Mouse (Mus musculus): ENCODE results near the gene Gm11568.
"Not testable (repeated sequence)": the region's sequence is repeated elsewhere in the genome, so short reads cannot be mapped to it uniquely, and the experiment has no call there.

Gm11568 gene

GRCm38 (mm10) chr11:99857617-99858016 is at the start of gene Gm11568:
Gm11568 (plus strand) TSS chr11:99857917.
- DNase-seq (ENCODE audit: low spot score) = no peak

GRCm38 (mm10) chr11:99809792-99810191 is 47.9 kb upstream of the Gm11568 start, which contains the start of gene Krtap4-13:
Krtap4-13 (minus strand) TSS chr11:99809892.
- DNase-seq (ENCODE audit: low spot score) = not testable (repeated sequence)

GRCm38 (mm10) chr11:99815566-99815965 is 42.2 kb upstream of the Gm11568 start, which contains the start of gene Gm11564:
Gm11564 (minus strand) TSS chr11:99815666.
- not testable (repeated sequence) for DNase-seq (ENCODE audit: low spot score)

GRCm38 (mm10) chr11:99837966-99838365 is 19.8 kb upstream of the Gm11568 start, which contains the start of gene 2300003K06Rik:
2300003K06Rik (minus strand) TSS chr11:99838066.
- no peak for DNase-seq (ENCODE audit: low spot score)

- DNase-seq (ENCODE audit: low spot score) = no peak
Observed at GRCm38 (mm10) chr11:99842185-99842584, 15.5 kb upstream of the Gm11568 start.

GRCm38 (mm10) chr11:99846746-99847145 is 11.0 kb upstream of the Gm11568 start:
- no peak for DNase-seq (ENCODE audit: low spot score)

- DNase-seq (ENCODE audit: low spot score) = no peak
Observed at GRCm38 (mm10) chr11:99851508-99851907, 6.2 kb upstream of the Gm11568 start, which contains the start of gene Krtap4-16. Krtap4-16 (minus strand) TSS chr11:99851608.

- no peak for DNase-seq (ENCODE audit: low spot score)
Observed at GRCm38 (mm10) chr11:99854121-99854520, 3.6 kb upstream of the Gm11568 start.

- no peak for DNase-seq (ENCODE audit: low spot score)
Observed at GRCm38 (mm10) chr11:99858761-99859160, 1.0 kb downstream of the Gm11568 start.

GRCm38 (mm10) chr11:99864176-99864575 is 6.5 kb downstream of the Gm11568 start, which contains the start of gene Gm11559:
Gm11559 (plus strand) TSS chr11:99864476.
- not testable (repeated sequence) for DNase-seq (ENCODE audit: low spot score)

GRCm38 (mm10) chr11:99873089-99873488 is 15.4 kb downstream of the Gm11568 start, which contains the start of gene Krtap9-1:
Krtap9-1 (plus strand) TSS chr11:99873389.
- DNase-seq (ENCODE audit: low spot score) = not testable (repeated sequence)

- not testable (repeated sequence) for DNase-seq (ENCODE audit: low spot score)
Observed at GRCm38 (mm10) chr11:99878887-99879286, 21.2 kb downstream of the Gm11568 start, which contains the start of gene Gm11567. Gm11567 (plus strand) TSS chr11:99879187.

GRCm38 (mm10) chr11:99907620-99908019 is 49.9 kb downstream of the Gm11568 start, which contains the start of gene Krtap31-1:
Krtap31-1 (plus strand) TSS chr11:99907920.
- DNase-seq (ENCODE audit: low spot score) = no peak
